Mouse (Mus musculus) gastrocnemius, postnatal 4 days (tissue): ENCODE data around the gene Hhat. TPM values are rescaled to one million over a fixed set of nuclear protein-coding genes. Genes with fewer than 3 reads are reported as not detected.

ENCODE experiments used
- total RNA-seq, 2 experiments: library from RNA; stranded (reverse); gene quantifications; 2 replicates each; pipeline ENCODE4 v1.2.3; 2021

Hhat gene
- total RNA-seq, 2 experiments from 2014 or later: 6.2 to 8.1 TPM

Other genes with a start within 250 kb of the Hhat start
- 10 to 100 TPM; 29.2 to 30.8 TPM for gene Sertad4, start 84.5 kb upstream of the Hhat start, total RNA-seq